Mouse (Mus musculus): ENCODE results near the gene Prr29.

The Prr29 gene

GRCm38 (mm10) chr11:106398481-106398880 is 33.2 kb downstream of the Prr29 start:
- in situ Hi-C loops (cut with MseI, MboI): no loop called here

- in situ Hi-C loops (cut with MseI, MboI): loop anchor here in 1 of 2 experiments (10.0 kb wide), 1 partner anchor 215 kb away; no protein-coding TSS in a partner anchor
Observed at GRCm38 (mm10) chr11:106410011-106410410, 44.7 kb downstream of the Prr29 start.

GRCm38 (mm10) chr11:106410507-106410906 is 45.2 kb downstream of the Prr29 start:
- in situ Hi-C loops (cut with MseI, MboI): loop anchor here in 1 of 2 experiments (10.0 kb wide), 1 partner anchor 214 kb away; no protein-coding TSS in a partner anchor

GRCm38 (mm10) chr11:106411157-106411556 is 45.9 kb downstream of the Prr29 start:
- in situ Hi-C loops (cut with MseI, MboI): loop anchor here in 1 of 2 experiments (10.0 kb wide), 1 partner anchor 214 kb away; no protein-coding TSS in a partner anchor

GRCm38 (mm10) chr11:106412641-106413360 is 47.5 kb downstream of the Prr29 start:
- in situ Hi-C loops (cut with MseI, MboI): loop anchor here in 1 of 2 experiments (10.0 kb wide), 1 partner anchor 212 kb away; no protein-coding TSS in a partner anchor

DNA sequence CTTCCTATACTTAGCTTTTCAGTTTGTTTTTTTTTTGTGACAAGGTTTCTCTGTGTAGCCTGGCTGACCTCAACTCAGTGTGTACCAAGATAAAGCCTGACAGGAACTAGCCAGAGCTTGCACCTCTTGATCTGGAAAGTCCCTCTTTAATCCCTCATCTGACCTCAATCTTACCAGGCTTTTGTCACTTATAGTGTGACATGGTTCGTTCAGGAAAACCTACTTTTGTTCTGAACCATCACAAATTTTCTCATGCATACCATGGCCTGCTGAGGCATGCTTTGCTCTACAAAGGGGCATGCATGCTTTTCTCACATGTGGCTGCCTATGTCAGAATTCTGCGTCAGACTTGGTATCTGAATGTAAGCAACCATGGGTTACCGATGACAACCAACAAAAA is 51.1 kb downstream of the Prr29 start:
- in situ Hi-C loops (cut with MseI, MboI): loop anchor here (5.0 to 10.0 kb wide), 2 partner anchors 76 to 208 kb away; no protein-coding TSS in a partner anchor

DNA sequence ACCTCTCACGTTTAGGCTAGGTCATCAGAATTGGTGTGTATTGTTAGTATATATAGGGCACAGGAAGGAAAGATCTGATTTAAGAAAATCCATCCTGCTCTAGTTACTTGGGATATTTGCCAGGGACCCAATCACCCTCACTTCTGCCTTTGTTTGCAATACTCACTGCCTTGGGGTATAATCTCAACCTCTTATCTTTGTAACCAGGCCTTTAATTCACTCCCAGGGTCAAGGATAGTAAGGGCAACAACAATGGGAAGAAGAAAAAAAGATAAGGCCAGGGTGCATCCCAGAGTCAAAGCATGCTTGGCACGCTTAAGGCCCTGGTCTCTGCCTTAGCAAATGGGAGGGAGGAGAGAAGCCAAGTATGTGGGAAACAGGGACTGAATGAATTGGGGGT is 52.6 kb downstream of the Prr29 start:
- in situ Hi-C loops (cut with MseI, MboI): loop anchor here (5.0 to 10.0 kb wide), 2 partner anchors 74 to 207 kb away; no protein-coding TSS in a partner anchor

- in situ Hi-C loops (cut with MseI, MboI): loop anchor here (5.0 to 10.0 kb wide), 2 partner anchors 74 to 206 kb away; no protein-coding TSS in a partner anchor
Observed at GRCm38 (mm10) chr11:106418622-106419196, 53.4 kb downstream of the Prr29 start.

GRCm38 (mm10) chr11:106419262-106420102 is 54.2 kb downstream of the Prr29 start:
- in situ Hi-C loops (cut with MseI, MboI): loop anchor here (5.0 to 10.0 kb wide), 2 partner anchors 73 to 205 kb away; no protein-coding TSS in a partner anchor

DNA sequence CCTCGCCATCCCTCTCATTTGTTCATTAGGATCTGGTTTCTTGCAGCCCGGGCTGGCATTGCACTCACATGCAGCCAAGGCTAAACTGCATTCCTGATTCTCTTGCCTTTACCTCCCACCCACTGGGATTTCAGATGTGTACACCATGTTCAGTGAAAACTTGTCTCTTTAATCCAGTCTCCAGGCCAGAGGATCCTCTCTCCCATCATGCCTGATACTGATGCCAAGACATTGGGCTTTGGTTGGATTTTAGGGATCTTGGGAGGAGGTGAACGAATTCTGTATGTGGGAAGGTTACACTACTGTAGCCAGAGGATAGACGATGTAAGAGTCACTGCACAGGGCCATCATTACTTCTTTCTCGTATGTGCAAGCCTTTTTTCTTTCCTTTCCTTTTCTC is 59.9 kb downstream of the Prr29 start:
- in situ Hi-C loops (cut with MseI, MboI): no loop called here

DNA sequence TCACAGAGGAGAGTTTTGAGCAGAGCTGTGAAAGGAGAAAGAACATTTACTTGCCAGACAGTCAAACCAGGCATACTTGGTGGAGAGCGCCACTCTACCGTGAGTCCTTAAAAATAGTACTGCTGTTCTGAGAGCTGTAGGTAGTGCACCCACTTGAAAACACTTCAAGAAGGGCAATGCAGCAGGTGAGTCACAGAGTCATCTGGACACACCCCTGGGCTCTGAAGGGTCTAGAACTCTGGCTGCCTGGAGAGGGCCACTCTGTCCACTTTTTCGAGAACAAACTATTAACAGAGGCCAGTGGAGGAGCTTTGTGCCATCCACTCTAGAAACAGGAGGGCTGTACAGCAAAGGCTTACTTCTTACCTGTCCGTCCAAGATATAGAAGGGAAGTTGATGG is 61.2 kb downstream of the Prr29 start:
- in situ Hi-C loops (cut with MseI, MboI): no loop called here
